Mouse (Mus musculus) intestine, embryonic 16.5 days (tissue): ENCODE measurements around the gene Focad. TPM values are rescaled to one million over a fixed set of nuclear protein-coding genes. Genes with fewer than 3 reads are reported as not detected.

ENCODE experiments used
- ATAC-seq: fragments of 200-750 bp; cut with Nextera tagmentation; 2 replicates; pipeline ENCODE4 v1.8.0; 2017; ENCODE audit warnings: moderate TSS enrichment, moderate library complexity
- H3K27ac ChIP-seq: fragments of 300-500 bp; sonication (generic); 2 replicates; pipeline ENCODE4 v1.5.1; 2014; ENCODE audit warnings: mild to moderate bottlenecking, low read length
- H3K27me3 ChIP-seq: fragments of 300-500 bp; sonication (generic); replicated peaks from 2 replicates; pipeline ENCODE4 v1.6.1; 2014; ENCODE audit warnings: low read length, control low read depth, mixed read lengths; ENCODE audit not compliant: control insufficient read depth, insufficient read depth
- H3K36me3 ChIP-seq: fragments of 300-500 bp; sonication (generic); 2 replicates; pipeline ENCODE4 v1.6.1; 2014; ENCODE audit warnings: low read length, control low read depth; ENCODE audit not compliant: control insufficient read depth, insufficient read depth
- H3K4me1 ChIP-seq: fragments of 300-500 bp; sonication (generic); 2 replicates; pipeline ENCODE4 v1.6.1; 2014; ENCODE audit warnings: low read length, control low read depth, mixed read lengths; ENCODE audit not compliant: control insufficient read depth, insufficient read depth
- H3K4me2 ChIP-seq: fragments of 300-500 bp; sonication (generic); 2 replicates; pipeline ENCODE4 v1.6.1; 2014; ENCODE audit warnings: low read depth, low read length, control low read depth
- H3K4me3 ChIP-seq: fragments of 300-500 bp; sonication (generic); 2 replicates; pipeline ENCODE4 v1.5.1; 2014; ENCODE audit warnings: mild to moderate bottlenecking, low read length
- H3K9ac ChIP-seq: fragments of 300-500 bp; sonication (generic); 2 replicates; pipeline ENCODE4 v1.6.1; 2014; ENCODE audit warnings: low read depth, low read length
- H3K9me3 ChIP-seq: fragments of 300-500 bp; sonication (generic); 2 replicates; pipeline ENCODE4 v1.6.1; 2016; ENCODE audit warnings: low read length, control low read depth; ENCODE audit not compliant: control insufficient read depth
- WGBS: fragments of 180-500 bp; shearing (Covaris S2); extraction: QIAGEN DNeasy Blood & Tissue Kit; methylation state at CpG from one replicate; pipeline ENCODE4 v1.1.7; 2014; 5-methylcytosine and 5-hydroxymethylcytosine counted together
- polyA plus RNA-seq: library from polyadenylated mRNA; unstranded; fragments of >200 nt; fragmentation: Nextera tagmentation; extraction: Ambion mirVana; gene quantifications from 2 replicates; pipeline ENCODE4 v1.2.1, GENCODE M21; 2015

Gene Focad
- polyA plus RNA-seq, 1 experiment from 2014 or later = 11.2 TPM

- Histone ChIP-seq H3K4me3 (no peak overlapping the region), H3K27ac (no peak overlapping the region), H3K36me3 (0 out of 2 replicates have a peak, but pooled peaks cover 3% of the 10 kb centered on the region), H3K27me3 (no peaks in the 10 kb centered on the region), H3K4me2 (no peak overlapping the region), H3K9me3 (no peaks in the 10 kb centered on the region), H3K4me1 (no peaks in the 10 kb centered on the region), H3K9ac (no peak overlapping the region)
- WGBS = 56% methylated on average over 2 of the region's 2 CpGs
- no peak for ATAC-seq
Measured at GRCm38 (mm10) chr4:88415017-88415416, 320.6 kb downstream of the Focad start.

- Histone ChIP-seq H3K4me1 (no peaks in the 10 kb centered on the region), H3K4me2 (no peak overlapping the region), H3K4me3 (no peak overlapping the region), H3K36me3 (0 out of 2 replicates have a peak, but pooled peaks cover 3% of the 10 kb centered on the region), H3K27ac (no peak overlapping the region), H3K9me3 (no peaks in the 10 kb centered on the region), H3K27me3 (no peaks in the 10 kb centered on the region), H3K9ac (no peak overlapping the region)
- WGBS = 91% methylated on average over 5 of the region's 5 CpGs
- ATAC-seq = no peak
Measured at GRCm38 (mm10) chr4:88419378-88419777, 324.9 kb downstream of the Focad start.

- Histone ChIP-seq H3K9ac (no peak overlapping the region), H3K36me3 (no peaks in the 10 kb centered on the region), H3K9me3 (no peaks in the 10 kb centered on the region), H3K4me1 (no peaks in the 10 kb centered on the region), H3K27ac (no peak overlapping the region), H3K4me3 (no peak overlapping the region), H3K4me2 (no peak overlapping the region), H3K27me3 (no peaks in the 10 kb centered on the region)
- no peak for ATAC-seq
Measured at GRCm38 (mm10) chr4:88424563-88424962, 330.1 kb downstream of the Focad start.

GRCm38 (mm10) chr4:88427630-88428239 is 333.3 kb downstream of the Focad start:
- no peak overlapping the region for H3K4me3 ChIP-seq
- no peaks in the 10 kb centered on the region for H3K36me3 ChIP-seq
- no peak overlapping the region for H3K27ac ChIP-seq
- 66% methylated on average over 2 of the region's 2 CpGs for WGBS
- no peaks in the 10 kb centered on the region for H3K4me1 ChIP-seq
- no peak overlapping the region for H3K4me2 ChIP-seq
- no peaks in the 10 kb centered on the region for H3K27me3 ChIP-seq
- H3K9ac ChIP-seq = no peak overlapping the region
- no peak for ATAC-seq
- no peaks in the 10 kb centered on the region for H3K9me3 ChIP-seq

- no peak overlapping the region for H3K27ac ChIP-seq
- H3K4me3 ChIP-seq = no peak overlapping the region
- no peaks in the 10 kb centered on the region for H3K36me3 ChIP-seq
- no peak for ATAC-seq
- H3K4me1 ChIP-seq = 0 out of 2 replicates have a peak, but pooled peaks cover 2% of the 10 kb centered on the region
- H3K4me2 ChIP-seq = no peak overlapping the region
- WGBS = 83% methylated on average over 8 of the region's 8 CpGs
- no peaks in the 10 kb centered on the region for H3K27me3 ChIP-seq
- no peaks in the 10 kb centered on the region for H3K9me3 ChIP-seq
- H3K9ac ChIP-seq = no peak overlapping the region
Measured at GRCm38 (mm10) chr4:88432412-88433024, 338.1 kb downstream of the Focad start.

GRCm38 (mm10) chr4:88436593-88437165 is 342.2 kb downstream of the Focad start:
- ATAC-seq = no peak
- WGBS = 45% methylated on average over 6 of the region's 6 CpGs

GRCm38 (mm10) chr4:88437166-88437565 is 342.7 kb downstream of the Focad start:
- Histone ChIP-seq H3K4me2 (no peak overlapping the region), H3K4me1 (peaks cover 7% of the 10 kb centered on the region; the same call in 1 of the 2 replicates), H3K4me3 (no peak overlapping the region), H3K9ac (no peak overlapping the region), H3K27me3 (no peaks in the 10 kb centered on the region), H3K27ac (no peak overlapping the region), H3K36me3 (no peaks in the 10 kb centered on the region), H3K9me3 (no peaks in the 10 kb centered on the region)
- 44% methylated on average over 3 of the region's 3 CpGs for WGBS
- ATAC-seq = no peak

More at GRCm38 (mm10) chr4:88436593-88437165, 342.2 kb downstream of the Focad start:
- H3K27ac ChIP-seq = no peak overlapping the region
- peaks cover 7% of the 10 kb centered on the region; the same call in 1 of the 2 replicates for H3K4me1 ChIP-seq
- H3K36me3 ChIP-seq = no peaks in the 10 kb centered on the region
- H3K9me3 ChIP-seq = no peaks in the 10 kb centered on the region
- H3K4me3 ChIP-seq = no peak overlapping the region
- no peaks in the 10 kb centered on the region for H3K27me3 ChIP-seq
- no peak overlapping the region for H3K4me2 ChIP-seq
- H3K9ac ChIP-seq = no peak overlapping the region

- peak overlapping the region; percentile 69 for H3K4me2 ChIP-seq
- no peaks in the 10 kb centered on the region for H3K27me3 ChIP-seq
- H3K4me1 ChIP-seq = peaks cover 7% of the 10 kb centered on the region; the same call in 1 of the 2 replicates
- no peaks in the 10 kb centered on the region for H3K9me3 ChIP-seq
- H3K27ac ChIP-seq = peak overlapping the region; percentile 26; the same call in 1 of the 2 replicates
- H3K4me3 ChIP-seq = peak overlapping the region; percentile 54
- H3K36me3 ChIP-seq = no peaks in the 10 kb centered on the region
- WGBS = 25% methylated on average over 2 of the region's 2 CpGs
- no peak for ATAC-seq
- no peak overlapping the region for H3K9ac ChIP-seq
Measured at GRCm38 (mm10) chr4:88437917-88438316, 343.5 kb downstream of the Focad start.

- Histone ChIP-seq H3K4me2 (peak within 1 kb of the TSS; percentile 69), H3K27ac (peak within 1 kb of the TSS; percentile 26), H3K9ac (peak within 1 kb of the TSS; percentile 71), H3K36me3 (no peaks in the 10 kb centered on the region), H3K9me3 (no peaks in the 10 kb centered on the region), H3K4me1 (peaks cover 7% of the 10 kb centered on the region; the same call in 1 of the 2 replicates), H3K4me3 (peak within 1 kb of the TSS; percentile 54), H3K27me3 (no peaks in the 10 kb centered on the region)
- peak; percentile 96 for ATAC-seq
- WGBS = 6% methylated on average over 14 of the region's 14 CpGs
Measured at GRCm38 (mm10) chr4:88438326-88438989, 344.0 kb downstream of the Focad start, which contains the start of gene Hacd4. Gene Hacd4 (minus strand): TSS chr4:88438928.
